Mouse (Mus musculus) kidney, postnatal 0 days (tissue): Measurements from ENCODE around the gene Agrn. TPM values are rescaled to one million over a fixed set of nuclear protein-coding genes. Genes with fewer than 3 reads are reported as not detected.

Experiments
- ATAC-seq: fragments of 200-750 bp; cut with Nextera tagmentation; replicated peaks from 2 replicates; pipeline ENCODE4 v1.8.0; 2017; ENCODE audit warnings: low read depth, moderate number of reproducible peaks, moderate TSS enrichment, moderate library complexity; ENCODE audit not compliant: low FRiP score
- DNase-seq: peaks from one replicate; pipeline ENCODE4 v3.0.0-alpha.2; 2016; ENCODE audit warnings: low spot score
- H3K27ac ChIP-seq: fragments of 300-500 bp; sonication (generic); 2 replicates; pipeline ENCODE4 v1.5.1; 2014; ENCODE audit warnings: mild to moderate bottlenecking
- H3K27me3 ChIP-seq: fragments of 300-500 bp; sonication (generic); 2 replicates; pipeline ENCODE4 v1.6.1; 2014; ENCODE audit warnings: low read length, mixed read lengths; ENCODE audit not compliant: insufficient read depth
- H3K36me3 ChIP-seq: fragments of 300-500 bp; sonication (generic); 2 replicates; pipeline ENCODE4 v1.6.1; 2014; ENCODE audit warnings: low read length, mixed read lengths; ENCODE audit not compliant: insufficient read depth
- H3K4me1 ChIP-seq: fragments of 300-500 bp; sonication (generic); replicated peaks from 2 replicates; pipeline ENCODE4 v1.6.1; 2014; ENCODE audit warnings: antibody characterized with exemption, low read length, mixed read lengths; ENCODE audit not compliant: insufficient read depth
- H3K4me2 ChIP-seq: fragments of 300-500 bp; sonication (generic); 2 replicates; pipeline ENCODE4 v1.6.1; 2014; ENCODE audit warnings: mild to moderate bottlenecking, low read length, moderate library complexity, mixed read lengths
- H3K4me3 ChIP-seq: fragments of 300-500 bp; sonication (generic); replicated peaks from 2 replicates; pipeline ENCODE4 v1.5.1; 2014; ENCODE audit warnings: low read depth, low read length
- H3K9ac ChIP-seq: fragments of 300-500 bp; sonication (generic); 2 replicates; pipeline ENCODE4 v1.6.1; 2014; ENCODE audit warnings: low read depth, low read length
- H3K9me3 ChIP-seq: fragments of 300-500 bp; sonication (generic); replicated peaks from 2 replicates; pipeline ENCODE4 v1.6.1; 2016; ENCODE audit warnings: low read length, inconsistent platforms, mixed read lengths
- CTCF ChIP-seq: IDR thresholded peaks from 2 replicates; pipeline ENCODE4 v1.5.1; 2016; ENCODE audit warnings: antibody characterized with exemption, low read depth, mild to moderate bottlenecking, moderate library complexity
- WGBS: fragments of 180-500 bp; shearing (Covaris S2); extraction: QIAGEN DNeasy Blood & Tissue Kit; methylation state at CpG from one replicate; pipeline ENCODE4 v1.1.7; 2014; 5-methylcytosine and 5-hydroxymethylcytosine counted together
- polyA plus RNA-seq: library from polyadenylated mRNA; unstranded; fragments of >200 nt; fragmentation: Nextera tagmentation; extraction: Ambion mirVana; gene quantifications from 2 replicates; pipeline ENCODE4 v1.2.1, GENCODE M21; 2015

Gene Agrn
- polyA plus RNA-seq, 1 experiment from 2014 or later = 76.5 TPM

GRCm38 (mm10) chr4:156188811-156189323, 8.4 kb downstream of the Agrn start:
- ATAC-seq (peak; percentile 73), DNase-seq (peak; percentile 62)
- Histone ChIP-seq H3K4me1 (peaks cover 59% of the 10 kb centered on the region), H3K9me3 (no peaks in the 10 kb centered on the region), H3K9ac (no peak overlapping the region), H3K27ac (peak overlapping the region; percentile 78), H3K27me3 (no peaks in the 10 kb centered on the region), H3K4me2 (no peak overlapping the region), H3K4me3 (no peak overlapping the region), H3K36me3 (peaks cover 22% of the 10 kb centered on the region; the same call in 1 of the 2 replicates)
- 26% methylated on average over 6 of the region's 6 CpGs for WGBS
- TF ChIP-seq CTCF = no peak

GRCm38 (mm10) chr4:156188162-156188810, 9.0 kb downstream of the Agrn start:
- ATAC-seq (no peak), DNase-seq (no peak)
- Histone ChIP-seq H3K36me3 (peaks cover 22% of the 10 kb centered on the region; the same call in 1 of the 2 replicates), H3K4me2 (no peak overlapping the region), H3K4me1 (peaks cover 54% of the 10 kb centered on the region), H3K27ac (peak overlapping the region; percentile 78), H3K4me3 (no peak overlapping the region), H3K9me3 (no peaks in the 10 kb centered on the region), H3K27me3 (no peaks in the 10 kb centered on the region), H3K9ac (no peak overlapping the region)
- WGBS = 66% methylated on average over 5 of the region's 5 CpGs
- no peak for TF ChIP-seq CTCF

- TF ChIP-seq CTCF = peak; percentile 16; the same call in 1 of the 2 replicates
- Histone ChIP-seq H3K4me3 (0 out of 2 replicates have a peak overlapping the region, but pooled peaks have one; percentile 1), H3K4me2 (peak overlapping the region; percentile 46), H3K36me3 (peaks cover 13% of the 10 kb centered on the region; the same call in 1 of the 2 replicates), H3K27me3 (no peaks in the 10 kb centered on the region), H3K27ac (peak overlapping the region; percentile 21; the same call in 1 of the 2 replicates), H3K9ac (0 out of 2 replicates have a peak overlapping the region, but pooled peaks have one; percentile 35), H3K9me3 (no peaks in the 10 kb centered on the region), H3K4me1 (peaks cover 35% of the 10 kb centered on the region)
- WGBS = 15% methylated on average over 31 of the region's 31 CpGs
- no peak for ATAC-seq
- peak; percentile 60 for DNase-seq
Observed at GRCm38 (mm10) chr4:156185950-156186850, 11.1 kb downstream of the Agrn start.

DNA sequence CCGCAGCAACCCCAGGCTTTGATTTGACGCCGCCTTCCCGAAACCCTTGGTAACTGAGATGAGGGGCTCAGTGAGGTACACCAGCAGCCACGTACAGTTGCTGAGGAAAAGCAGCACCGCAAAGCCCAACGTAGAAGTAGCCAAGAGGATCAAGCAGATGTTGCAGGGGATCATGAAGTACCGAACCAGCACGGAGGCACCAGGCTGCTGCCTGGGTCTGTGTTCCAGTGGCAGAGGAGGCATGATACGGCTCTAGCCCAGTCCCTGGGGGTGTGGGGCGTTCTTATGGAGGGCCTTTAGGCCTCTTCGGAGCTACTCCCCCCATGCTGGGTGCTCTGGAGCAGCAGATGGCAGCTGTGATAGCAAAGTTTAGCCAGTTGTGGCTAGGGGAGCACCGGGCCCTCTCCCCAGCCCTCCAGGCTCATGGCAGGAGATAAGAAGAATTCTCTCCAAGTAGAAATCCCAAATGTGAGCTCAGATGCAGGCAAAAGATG, 11.8 kb downstream of the Agrn start:
- Histone ChIP-seq H3K27ac (peak overlapping the region; percentile 21; the same call in 1 of the 2 replicates), H3K36me3 (peaks cover 13% of the 10 kb centered on the region; the same call in 1 of the 2 replicates), H3K4me2 (peak overlapping the region; percentile 46; the same call in 1 of the 2 replicates), H3K4me1 (peaks cover 28% of the 10 kb centered on the region), H3K9ac (no peak overlapping the region), H3K9me3 (no peaks in the 10 kb centered on the region), H3K4me3 (0 out of 2 replicates have a peak overlapping the region, but pooled peaks have one; percentile 1), H3K27me3 (no peaks in the 10 kb centered on the region)
- TF ChIP-seq CTCF = no peak
- 76% methylated on average over 13 of the region's 13 CpGs for WGBS
- DNase-seq (no peak), ATAC-seq (no peak)

GRCm38 (mm10) chr4:156184291-156184954, 12.9 kb downstream of the Agrn start:
- Histone ChIP-seq H3K27me3 (no peaks in the 10 kb centered on the region), H3K4me3 (no peak overlapping the region), H3K4me1 (peaks cover 19% of the 10 kb centered on the region), H3K9ac (no peak overlapping the region), H3K27ac (no peak overlapping the region), H3K9me3 (no peaks in the 10 kb centered on the region), H3K36me3 (peaks cover 19% of the 10 kb centered on the region; the same call in 1 of the 2 replicates), H3K4me2 (no peak overlapping the region)
- ATAC-seq (no peak), DNase-seq (no peak)
- 77% methylated on average over 7 of the region's 7 CpGs for WGBS
- TF ChIP-seq CTCF = no peak
